16 mouse cellular contexts compared by ENCODE assay signal in genomic region chr2:5077937-5078336, GRCm38 (mm10). TPM values are rescaled to one million over a fixed set of nuclear protein-coding genes. Genes with fewer than 3 reads are reported as not detected.
DNase-seq lines count a peak whose midpoint lies in the region; ATAC-seq and TF ChIP-seq lines count a peak whose summit lies in the region.
"Had no signal": no experiment of that assay in that cellular context is flagged by ENCODE, and none has a peak within 500 bp of the region (broad histone marks: within the 10 kb centered on the region; RNA-seq: fewer than 3 reads in every experiment).

No protein-coding gene starts in this region.

- H3K9me3 ChIP-seq in intestine, postnatal 0 days (ENCODE audit: control insufficient read depth) = no peaks in the 10 kb centered on the region
- 0 out of 2 replicates have a peak, but pooled peaks cover 4% of the 10 kb centered on the region for H3K9me3 ChIP-seq in intestine, embryonic 16.5 days (ENCODE audit: control insufficient read depth, low read length)
- H3K9me3 ChIP-seq: embryonic facial prominence, embryonic 15.5 days; heart, embryonic 10.5 days; neural tube, embryonic 13.5 days had no signal

- no peak overlapping the region; the same call in 1 of the 2 replicates for H3K9ac ChIP-seq in intestine, postnatal 0 days (ENCODE audit: low read depth, low read length)
- H3K9ac ChIP-seq in intestine, embryonic 16.5 days (ENCODE audit: low read depth, low read length) = no peak overlapping the region
- H3K9ac ChIP-seq: embryonic facial prominence, embryonic 15.5 days; lung, embryonic 14.5 days; neural tube, embryonic 13.5 days had no signal

- H3K27ac ChIP-seq in intestine, postnatal 0 days (ENCODE audit: low read depth, low read length) = 0 out of 2 replicates have a peak overlapping the region, but pooled peaks have one; percentile 5
- no peak overlapping the region for H3K27ac ChIP-seq in intestine, embryonic 16.5 days (ENCODE audit: low read length)
- H3K27ac ChIP-seq: embryonic facial prominence, embryonic 15.5 days; heart, embryonic 10.5 days; neural tube, embryonic 13.5 days had no signal

- H3K27me3 ChIP-seq in intestine, postnatal 0 days (replicated peaks; ENCODE audit: control insufficient read depth, insufficient read depth, low read length) = no peaks in the 10 kb centered on the region
- no peaks in the 10 kb centered on the region for H3K27me3 ChIP-seq in intestine, embryonic 16.5 days (replicated peaks; ENCODE audit: control insufficient read depth, insufficient read depth, low read length)
- H3K27me3 ChIP-seq: embryonic facial prominence, embryonic 15.5 days; neural tube, embryonic 13.5 days had no signal

- peak; percentile 64 for DNase-seq in ZHBTc4 (ENCODE audit: low read depth, low spot score)
- peak; percentile 27 for DNase-seq in liver
- DNase-seq in MN1 (ENCODE audit: low spot score) = no peak
- DNase-seq in lung, adult 2 months = no peak
- DNase-seq: cerebellum, adult 18-20 months; lung, embryonic 14.5 days; retina, postnatal 1 day had no signal

- no peak overlapping the region for H3K4me2 ChIP-seq in intestine, postnatal 0 days (replicated peaks; ENCODE audit: low read depth)
- H3K4me2 ChIP-seq in intestine, embryonic 16.5 days (ENCODE audit: low read depth, low read length) = no peak overlapping the region
- H3K4me2 ChIP-seq: embryonic facial prominence, embryonic 15.5 days; lung, embryonic 14.5 days; neural tube, embryonic 13.5 days had no signal

- H3K4me3 ChIP-seq in intestine, postnatal 0 days (ENCODE audit: low read depth, low read length) = no peak overlapping the region
- H3K4me3 ChIP-seq in intestine, embryonic 16.5 days (ENCODE audit: low read length) = no peak overlapping the region
- no peak overlapping the region for H3K4me3 ChIP-seq in lung, adult 2 months (replicated peaks; ENCODE audit: extremely low read depth, low read depth, low read length)
- H3K4me3 ChIP-seq: embryonic facial prominence, embryonic 15.5 days; heart, embryonic 10.5 days; neural tube, embryonic 13.5 days had no signal

- TF ChIP-seq CTCF in intestine, postnatal 0 days (IDR thresholded peaks at IDR 0.05; ENCODE audit: low read depth) = no peak
- TF ChIP-seq CTCF in lung, adult 2 months (IDR thresholded peaks at IDR 0.05; ENCODE audit: insufficient read depth, low read length) = no peak

- no peak for TF ChIP-seq POLR2A in lung, adult 2 months (IDR thresholded peaks at IDR 0.05; ENCODE audit: borderline replicate concordance, extremely low read depth, low read depth, low read length)

- peaks cover 10% of the 10 kb centered on the region for H3K4me1 ChIP-seq in intestine, postnatal 0 days (replicated peaks; ENCODE audit: control insufficient read depth, insufficient read depth, low read length)
- H3K4me1 ChIP-seq in intestine, embryonic 16.5 days (ENCODE audit: control insufficient read depth, insufficient read depth, low read length) = peaks cover 3% of the 10 kb centered on the region; the same call in 1 of the 2 replicates
- no peaks in the 10 kb centered on the region for H3K4me1 ChIP-seq in lung, adult 2 months (ENCODE audit: control insufficient read depth, insufficient read depth, low read length)
- H3K4me1 ChIP-seq: heart, embryonic 10.5 days had no signal

- WGBS in intestine, postnatal 0 days = 76% methylated on average over 2 of the region's 2 CpGs
- WGBS in intestine, embryonic 16.5 days = 72% methylated on average over 2 of the region's 2 CpGs
- 43% methylated on average over 2 of the region's 2 CpGs for WGBS in lung, adult 2 months

- no peak for ATAC-seq in intestine, postnatal 0 days
- no peak for ATAC-seq in intestine, embryonic 16.5 days
- ATAC-seq in megakaryocyte-erythroid progenitor cell, adult 5-6 weeks (replicated peaks; ENCODE audit: low FRiP score, low TSS enrichment, poor library complexity, severe bottlenecking) = peak; percentile 94
- ATAC-seq in CD4-positive, CD25-positive, alpha-beta regulatory T cell, adult 4 months = no peak

- H3K36me3 ChIP-seq in intestine, postnatal 0 days (ENCODE audit: control insufficient read depth, insufficient read depth) = no peaks in the 10 kb centered on the region
- no peaks in the 10 kb centered on the region for H3K36me3 ChIP-seq in intestine, embryonic 16.5 days (ENCODE audit: control insufficient read depth, insufficient read depth, low read length)
- H3K36me3 ChIP-seq: embryonic facial prominence, embryonic 15.5 days; heart, embryonic 10.5 days; neural tube, embryonic 13.5 days had no signal

RNA-seq across cellular contexts. Expression of gene Optn, which starts 14.1 kb away (rescaled TPM):
- polyA plus RNA-seq in intestine, postnatal 0 days (2015; fragmentation: Nextera tagmentation; extraction: Ambion mirVana) = 62.7 and 74.2 TPM in 2 replicates
- polyA plus RNA-seq in intestine, embryonic 16.5 days (2015; fragmentation: Nextera tagmentation; extraction: Ambion mirVana) = 28.7 and 36.9 TPM in 2 replicates
- total RNA-seq in megakaryocyte-erythroid progenitor cell, adult 5-6 weeks (2014; fragmentation: Nextera tagmentation) = 89.0 and 116 TPM in 2 replicates
- 193 and 249 TPM in 2 replicates for total RNA-seq in megakaryocyte-erythroid progenitor cell, adult 5-6 weeks (2017)
- polyA plus RNA-seq in lung, adult 2 months (2012; rRNA removed) = 4.2 and 5.0 TPM in 2 replicates
- 1 to 10 TPM; 1.0 to 1.5 TPM for polyA plus RNA-seq in CD4-positive, CD25-positive, alpha-beta regulatory T cell, adult 4 months (2017; shearing (Covaris generic))

RNA-seq across cellular contexts. Expression of gene Ccdc3, which starts 59.6 kb away (rescaled TPM):
- polyA plus RNA-seq in intestine, postnatal 0 days (2015; fragmentation: Nextera tagmentation; extraction: Ambion mirVana) = 10.3 TPM in 2 replicates
- 4.6 and 9.8 TPM in 2 replicates for polyA plus RNA-seq in intestine, embryonic 16.5 days (2015; fragmentation: Nextera tagmentation; extraction: Ambion mirVana)
- not detected in 2 replicates for total RNA-seq in megakaryocyte-erythroid progenitor cell, adult 5-6 weeks (2014; fragmentation: Nextera tagmentation)
- total RNA-seq in megakaryocyte-erythroid progenitor cell, adult 5-6 weeks (2017) = not detected in 2 replicates
- 3.0 and 5.8 TPM in 2 replicates for polyA plus RNA-seq in lung, adult 2 months (2012; rRNA removed)
- not detected for polyA plus RNA-seq in CD4-positive, CD25-positive, alpha-beta regulatory T cell, adult 4 months (2017; shearing (Covaris generic))
- total RNA-seq: hematopoietic stem cell, adult 5-6 weeks; monocyte, adult 5-6 weeks had no signal

Comparison
In these comparisons a context has a peak if more than half of its experiments do, and no peak if none do; other contexts are left out.
1. DNase-seq: peak in ZHBTc4 (single experiment) and liver (single experiment); none in MN1 (single experiment) and lung, adult 2 months (single experiment).